Mouse (Mus musculus): Measurements from ENCODE around the gene Cnot1.
"Not testable (repeated sequence)": the region's sequence is repeated elsewhere in the genome, so short reads cannot be mapped to it uniquely, and the experiment has no call there.

Cnot1 gene

DNA sequence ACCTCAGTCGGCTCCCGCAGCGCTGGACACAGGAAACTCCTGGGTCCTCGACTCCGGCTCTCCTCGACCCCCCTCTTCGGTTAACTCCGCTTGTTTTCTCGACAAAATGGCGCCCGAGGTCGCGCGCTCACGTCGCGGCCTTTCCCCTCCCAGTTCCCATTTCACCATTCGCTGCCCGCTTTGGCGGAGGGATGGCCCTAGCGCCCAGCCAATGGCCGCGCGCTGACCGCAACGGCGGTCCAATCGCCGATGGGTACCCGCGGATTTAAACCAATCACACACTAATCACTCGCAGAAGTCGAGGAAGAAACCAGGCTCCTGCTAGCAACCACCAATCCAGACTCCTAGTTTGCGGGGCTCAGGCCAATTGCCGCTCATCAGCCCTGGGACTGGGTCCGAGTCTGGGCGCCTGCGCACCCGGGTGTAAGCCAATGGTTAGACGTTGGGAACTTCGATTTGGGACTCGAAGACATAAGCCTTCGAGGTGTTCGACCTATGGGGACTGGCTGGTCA, at the start of gene Cnot1:
Gene Cnot1 (minus strand): TSS at position 134 of the 513 bp plus-strand sequence.
- DNase-seq: peak; percentile 98

- no peak for DNase-seq
Observed at GRCm38 (mm10) chr8:95854174-95854573, 46.9 kb upstream of the Cnot1 start.

DNA sequence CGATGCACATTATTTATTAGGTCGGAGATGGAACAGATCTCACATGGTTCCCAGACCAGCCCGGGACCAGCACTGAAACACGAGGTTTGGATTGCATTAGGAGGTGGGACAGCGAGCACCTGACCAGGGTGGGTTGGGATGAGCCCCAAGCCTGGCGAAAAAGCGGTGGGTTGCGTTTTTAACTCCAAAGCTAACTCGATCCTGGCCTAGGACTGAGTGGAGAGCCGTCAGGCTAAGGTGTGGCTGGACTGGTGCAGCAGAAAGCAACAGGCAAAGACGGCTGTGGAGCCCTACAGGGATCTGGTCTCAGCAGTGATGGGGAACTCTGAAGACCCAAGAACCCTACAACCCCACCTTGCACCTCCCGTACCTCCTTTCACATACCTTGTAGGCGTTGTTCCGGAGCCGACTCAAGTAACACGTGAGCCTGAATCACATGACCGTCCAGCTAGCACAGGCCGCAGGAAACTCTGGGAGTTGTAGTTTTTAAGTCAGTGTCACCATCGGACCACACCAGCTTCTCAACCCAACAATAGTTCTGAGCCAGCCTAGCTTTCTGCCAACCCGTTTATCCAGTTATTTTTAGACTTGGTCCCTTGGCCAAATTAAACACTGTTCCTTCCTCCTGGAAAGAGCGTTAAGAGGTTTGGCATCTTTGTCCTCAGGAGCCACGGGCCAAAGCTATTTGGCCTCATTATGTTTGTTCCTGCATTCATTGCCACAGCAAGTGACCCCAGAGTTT, 46.0 kb upstream of the Cnot1 start, which contains the start of gene Slc38a7:
Gene Slc38a7 (minus strand): TSS at position 438 of the 742 bp plus-strand sequence.
- DNase-seq: peak; percentile 87 to 91

- DNase-seq: peak; percentile 63
Observed at GRCm38 (mm10) chr8:95852290-95852689, 45.0 kb upstream of the Cnot1 start.

DNA sequence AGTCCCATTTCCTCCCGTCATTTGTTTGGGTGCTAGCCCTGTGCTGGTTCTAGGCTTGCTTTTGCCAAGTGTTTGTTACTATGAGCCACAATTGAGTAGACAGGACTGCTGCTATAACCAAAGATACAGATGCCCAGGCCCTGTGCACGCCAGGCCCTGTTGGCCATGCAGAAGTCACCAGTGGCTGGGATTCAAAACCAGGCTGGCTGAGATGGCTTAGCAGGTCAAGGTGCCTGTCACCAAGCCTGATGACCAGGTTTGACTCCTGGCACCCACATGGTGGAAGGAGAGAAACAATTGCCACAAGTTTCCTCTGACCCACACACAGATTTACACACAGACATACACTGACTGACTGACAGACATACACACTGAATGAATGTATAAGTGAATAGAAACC, 43.1 kb upstream of the Cnot1 start:
- no peak for DNase-seq

DNA sequence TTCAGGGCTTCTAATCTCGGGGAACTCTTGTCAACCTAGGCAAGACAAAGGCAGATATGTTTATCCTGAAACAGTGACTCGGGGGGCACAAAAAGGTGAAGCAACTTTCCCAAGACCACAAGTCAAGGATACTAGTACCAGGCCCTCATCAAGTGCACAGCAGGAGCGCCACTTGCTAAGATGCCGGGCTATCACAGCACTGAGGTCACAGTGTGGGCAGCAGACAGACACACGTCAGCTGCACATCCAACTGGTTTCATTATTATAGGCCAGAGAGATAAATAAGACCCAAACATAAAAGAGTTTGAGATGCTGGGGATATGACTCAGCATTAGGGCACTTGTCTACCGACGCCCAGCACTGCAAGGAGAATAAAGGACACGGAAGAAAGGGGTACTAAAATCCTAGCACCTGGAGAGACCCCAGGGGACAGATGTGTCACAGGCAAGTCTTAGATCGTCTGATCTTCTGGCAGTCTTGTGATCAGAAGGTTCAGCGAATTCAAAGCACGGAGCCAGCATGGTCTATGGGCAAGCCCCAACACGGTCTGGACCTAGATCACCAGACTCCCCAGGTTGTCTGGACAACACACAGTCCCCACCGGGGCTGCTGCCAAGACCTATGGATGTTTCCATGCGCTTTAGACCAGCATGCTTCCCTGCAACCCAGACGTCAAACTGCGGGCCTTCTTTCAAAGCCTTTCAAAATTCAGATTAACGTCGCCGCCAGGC, 41.6 kb upstream of the Cnot1 start:
- DNase-seq: no peak

GRCm38 (mm10) chr8:95848061-95848551, 40.8 kb upstream of the Cnot1 start:
- no peak for DNase-seq

GRCm38 (mm10) chr8:95845026-95845425, 37.8 kb upstream of the Cnot1 start:
- no peak for DNase-seq

- DNase-seq: no peak
Observed at GRCm38 (mm10) chr8:95843968-95844367, 36.7 kb upstream of the Cnot1 start.

DNA sequence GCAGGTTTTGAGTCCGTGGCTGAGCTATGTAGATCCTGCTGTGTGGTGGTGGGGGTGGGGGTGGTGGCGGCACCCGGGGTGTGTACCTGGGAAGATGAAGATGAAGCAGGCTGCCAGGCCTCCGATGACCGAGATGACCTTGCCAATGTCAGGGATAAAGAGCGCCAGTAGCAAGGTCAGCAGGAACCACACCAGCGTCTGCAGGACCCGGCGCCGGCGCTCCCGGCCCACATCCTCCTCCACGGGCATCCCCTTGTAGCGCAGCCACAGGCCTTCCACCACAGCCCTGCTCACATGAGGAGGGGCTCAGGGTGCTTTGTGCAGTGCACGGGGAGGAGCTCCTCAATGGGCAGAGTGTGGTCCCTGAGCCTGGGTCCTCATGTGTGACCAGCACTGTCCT, 34.2 kb upstream of the Cnot1 start:
- DNase-seq: no peak

DNA sequence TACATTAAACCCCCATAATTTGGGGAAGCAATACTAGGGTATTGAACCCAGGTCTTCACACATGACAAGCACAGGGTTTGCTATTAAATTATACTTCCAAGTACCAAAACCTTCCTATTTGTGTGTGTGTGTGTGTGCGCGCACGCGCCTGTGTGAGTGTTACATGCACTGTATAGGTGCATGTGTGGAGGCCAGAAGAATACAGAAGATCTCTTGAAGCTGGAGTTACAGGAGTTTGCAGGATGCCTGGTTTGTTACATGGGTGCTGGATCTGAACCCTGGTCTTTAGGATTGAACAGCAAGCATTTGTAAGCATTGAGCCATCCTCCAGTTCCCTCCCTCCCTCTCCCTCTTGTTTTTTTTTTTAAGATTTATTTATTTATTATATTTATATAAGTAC, 32.0 kb upstream of the Cnot1 start:
- DNase-seq: no peak

- no peak for DNase-seq
Observed at GRCm38 (mm10) chr8:95837266-95837665, 30.0 kb upstream of the Cnot1 start.

GRCm38 (mm10) chr8:95835891-95836290, 28.6 kb upstream of the Cnot1 start:
- no peak for DNase-seq

DNA sequence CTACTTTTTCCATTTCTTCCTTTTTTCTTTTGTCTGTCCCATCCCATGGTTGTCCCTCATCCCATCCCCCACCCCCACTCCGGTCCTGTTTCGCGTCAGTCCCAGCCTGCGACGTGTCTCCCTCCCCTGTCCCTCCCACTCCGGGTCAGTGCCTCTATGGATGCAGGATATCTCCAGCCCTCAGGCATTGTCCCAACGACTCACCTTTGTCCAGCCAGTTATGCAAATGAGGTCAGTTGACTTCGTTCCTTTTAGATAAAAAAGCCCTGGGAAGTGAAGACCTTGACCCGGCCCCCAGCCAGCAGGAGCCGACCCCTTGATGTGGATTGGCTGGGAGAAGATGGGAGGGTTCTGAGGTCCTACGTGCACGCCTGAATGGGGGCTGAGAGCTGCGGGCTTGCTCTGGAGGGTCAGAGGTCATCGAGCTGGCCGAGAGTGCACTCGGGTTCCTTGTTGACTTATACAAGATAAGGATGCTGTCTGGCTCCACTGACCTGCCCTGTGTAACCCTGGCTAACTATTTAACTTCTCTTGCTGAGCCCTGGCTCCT, 26.2 kb upstream of the Cnot1 start:
- DNase-seq: peak; percentile 5 to 35

DNA sequence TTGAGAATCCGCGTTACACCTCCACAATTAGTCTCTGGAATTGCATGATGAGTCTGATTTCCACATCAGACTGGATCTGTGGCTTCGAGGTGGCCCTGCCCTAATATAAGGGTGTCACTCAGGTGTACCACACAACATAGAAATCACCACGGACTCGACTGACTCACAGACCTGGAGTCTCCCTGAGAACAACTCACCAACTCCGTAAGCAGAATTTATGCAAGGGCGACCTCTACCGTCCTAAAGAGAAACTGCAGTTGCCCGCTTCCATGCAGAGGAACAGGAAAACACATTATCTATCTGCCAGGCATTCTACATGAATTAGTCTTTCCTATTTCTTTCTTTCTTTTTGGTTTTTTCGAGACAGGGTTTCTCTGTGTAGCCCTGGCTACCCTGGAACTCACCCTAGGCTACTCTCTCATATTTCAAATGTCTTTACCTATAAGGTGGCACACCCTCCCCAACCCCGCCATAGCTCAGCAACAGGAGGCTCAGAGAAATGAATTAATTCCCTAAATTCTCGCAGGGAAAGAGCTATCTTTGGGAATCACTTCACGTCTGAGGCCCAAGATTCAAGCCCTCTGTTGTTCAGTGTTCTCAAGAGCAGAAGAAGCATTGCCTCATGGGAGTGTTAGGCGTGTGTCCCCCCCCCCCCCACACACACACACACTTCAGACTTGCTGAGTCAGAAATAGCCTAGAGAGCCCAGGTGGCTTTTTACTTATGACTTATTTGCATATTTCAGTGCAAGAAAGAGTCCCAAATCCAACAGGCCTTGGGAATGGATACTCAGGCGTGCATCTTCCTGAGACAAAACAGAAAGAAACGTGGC, 25.6 kb upstream of the Cnot1 start:
- DNase-seq: peak; percentile 64 to 91

GRCm38 (mm10) chr8:95830144-95830543, 22.9 kb upstream of the Cnot1 start:
- DNase-seq: no peak

- DNase-seq: not testable (repeated sequence)
Observed at GRCm38 (mm10) chr8:95825162-95825561, 17.9 kb upstream of the Cnot1 start, which contains the start of gene Sap18b. Sap18b (plus strand) TSS chr8:95825346.

- no peak for DNase-seq
Observed at GRCm38 (mm10) chr8:95822699-95823098, 15.4 kb upstream of the Cnot1 start.

GRCm38 (mm10) chr8:95822096-95822495, 14.8 kb upstream of the Cnot1 start:
- no peak for DNase-seq

- no peak for DNase-seq
Observed at GRCm38 (mm10) chr8:95821266-95821665, 14.0 kb upstream of the Cnot1 start.

GRCm38 (mm10) chr8:95818211-95818610, 10.9 kb upstream of the Cnot1 start:
- DNase-seq: no peak

DNA sequence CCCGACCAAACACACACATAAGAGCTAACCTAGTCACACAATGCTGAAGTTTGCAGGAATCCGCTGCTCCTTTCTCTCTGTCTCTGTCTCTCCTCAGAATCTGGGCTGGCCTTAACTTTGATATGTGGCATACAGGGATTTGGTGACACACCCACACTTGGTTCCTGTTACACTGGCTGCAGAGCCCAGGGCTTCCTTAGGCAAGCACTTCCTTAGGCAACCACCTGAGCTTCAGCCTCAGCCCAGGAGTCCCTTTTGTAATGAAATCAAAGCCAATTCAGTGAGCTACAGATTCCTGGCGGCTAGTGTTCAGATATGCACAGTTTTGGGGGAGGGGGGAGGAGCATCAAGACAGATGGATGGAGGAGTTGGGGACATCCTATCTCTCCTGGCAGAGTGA, 10.3 kb upstream of the Cnot1 start:
- no peak for DNase-seq
